Mouse (Mus musculus) intestine, postnatal 0 days (tissue): ENCODE measurements around the gene Gm48551. TPM values are rescaled to one million over a fixed set of nuclear protein-coding genes. Genes with fewer than 3 reads are reported as not detected.

Experiments used
- ATAC-seq: fragments of 200-750 bp; cut with Nextera tagmentation; 2 replicates; pipeline ENCODE4 v1.8.0; 2017; ENCODE audit warnings: mild to moderate bottlenecking, moderate TSS enrichment, moderate library complexity
- H3K27ac ChIP-seq: fragments of 300-500 bp; sonication (generic); 2 replicates; pipeline ENCODE4 v1.5.1; 2014; ENCODE audit warnings: mild to moderate bottlenecking, low read depth, low read length, moderate library complexity
- H3K27me3 ChIP-seq: fragments of 300-500 bp; sonication (generic); replicated peaks from 2 replicates; pipeline ENCODE4 v1.6.1; 2014; ENCODE audit warnings: low read length, mixed read lengths; ENCODE audit not compliant: control insufficient read depth, insufficient read depth
- H3K36me3 ChIP-seq: fragments of 300-500 bp; sonication (generic); 2 replicates; pipeline ENCODE4 v1.6.1; 2014; ENCODE audit warnings: mild to moderate bottlenecking, moderate library complexity; ENCODE audit not compliant: control insufficient read depth, insufficient read depth
- H3K4me1 ChIP-seq: fragments of 300-500 bp; sonication (generic); replicated peaks from 2 replicates; pipeline ENCODE4 v1.6.1; 2014; ENCODE audit warnings: antibody characterized with exemption, low read length, mixed read lengths; ENCODE audit not compliant: control insufficient read depth, insufficient read depth
- H3K4me2 ChIP-seq: fragments of 300-500 bp; sonication (generic); replicated peaks from 2 replicates; pipeline ENCODE4 v1.6.1; 2014; ENCODE audit warnings: low read depth, mild to moderate bottlenecking, moderate library complexity
- H3K4me3 ChIP-seq: fragments of 300-500 bp; sonication (generic); 2 replicates; pipeline ENCODE4 v1.5.1; 2014; ENCODE audit warnings: low read depth, low read length
- H3K9ac ChIP-seq: fragments of 300-500 bp; sonication (generic); 2 replicates; pipeline ENCODE4 v1.6.1; 2014; ENCODE audit warnings: mild to moderate bottlenecking, low read depth, low read length
- H3K9me3 ChIP-seq: fragments of 300-500 bp; sonication (generic); 2 replicates; pipeline ENCODE4 v1.6.1; 2016; ENCODE audit warnings: mixed run types; ENCODE audit not compliant: control insufficient read depth
- CTCF ChIP-seq: sonication (generic); IDR thresholded peaks from 2 replicates; pipeline ENCODE4 v1.5.1; 2016; ENCODE audit warnings: low read depth, mild to moderate bottlenecking, control low read depth, antibody characterized with exemption, moderate library complexity
- WGBS: fragments of 180-500 bp; shearing (Covaris S2); extraction: QIAGEN DNeasy Blood & Tissue Kit; methylation state at CpG from one replicate; pipeline ENCODE4 v1.1.7; 2014; 5-methylcytosine and 5-hydroxymethylcytosine counted together
- polyA plus RNA-seq: library from polyadenylated mRNA; unstranded; fragments of >200 nt; fragmentation: Nextera tagmentation; extraction: Ambion mirVana; gene quantifications from 2 replicates; pipeline ENCODE4 v1.2.1, GENCODE M21; 2015

Gene Gm48551
- polyA plus RNA-seq, 1 experiment from 2014 or later = 0.76 TPM

- Histone ChIP-seq H3K27me3 (no peaks in the 10 kb centered on the region), H3K9ac (peak overlapping the region; percentile 63), H3K9me3 (no peaks in the 10 kb centered on the region), H3K4me1 (no peaks in the 10 kb centered on the region; the same call in 1 of the 2 replicates), H3K4me2 (peak overlapping the region; percentile 79), H3K36me3 (peaks cover 16% of the 10 kb centered on the region), H3K4me3 (peak overlapping the region; percentile 48), H3K27ac (peak overlapping the region; percentile 95)
- TF ChIP-seq CTCF = 0 out of 2 replicates have a peak, but pooled peaks have one; percentile 19
- ATAC-seq = no peak
- 3% methylated on average over 17 of the region's 19 CpGs for WGBS
Observed at GRCm38 (mm10) chr10:81393456-81394063, 9.3 kb downstream of the Gm48551 start.

GRCm38 (mm10) chr10:81395127-81395526 lies 10.9 kb downstream of the Gm48551 start:
- no peak for ATAC-seq
- H3K4me1 ChIP-seq = no peaks in the 10 kb centered on the region; the same call in 1 of the 2 replicates
- peak; percentile 93 for TF ChIP-seq CTCF
- H3K4me2 ChIP-seq = peak overlapping the region; percentile 79; the same call in 1 of the 2 replicates
- WGBS = 20% methylated on average over 5 of the region's 5 CpGs
- no peak overlapping the region; the same call in 1 of the 2 replicates for H3K4me3 ChIP-seq
- H3K27me3 ChIP-seq = no peaks in the 10 kb centered on the region
- H3K9ac ChIP-seq = no peak overlapping the region
- H3K36me3 ChIP-seq = peaks cover 21% of the 10 kb centered on the region; the same call in 1 of the 2 replicates
- H3K27ac ChIP-seq = no peak overlapping the region
- H3K9me3 ChIP-seq = no peaks in the 10 kb centered on the region

DNA sequence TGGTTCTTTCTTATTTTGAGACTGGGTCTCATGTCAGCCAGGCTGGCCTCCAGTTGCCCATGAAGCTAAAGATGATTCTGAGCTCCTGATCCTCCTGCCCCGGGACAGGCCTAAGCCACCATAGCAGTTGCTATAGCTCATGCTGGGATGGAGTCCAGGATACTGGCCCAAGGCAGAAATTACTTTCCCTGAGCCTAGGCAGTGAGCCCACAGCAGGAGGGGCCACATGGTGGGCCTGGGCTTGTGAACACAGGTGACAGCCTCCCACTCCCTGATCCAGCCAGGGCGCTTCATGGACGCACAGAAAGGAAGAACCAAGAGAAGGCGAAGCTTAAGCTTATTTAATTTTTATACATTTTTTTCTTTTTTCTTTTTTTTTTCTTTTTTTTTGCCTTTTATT lies 11.6 kb downstream of the Gm48551 start:
- peaks cover 21% of the 10 kb centered on the region; the same call in 1 of the 2 replicates for H3K36me3 ChIP-seq
- H3K27ac ChIP-seq = no peak overlapping the region; the same call in 1 of the 2 replicates
- H3K9ac ChIP-seq = no peak overlapping the region
- no peaks in the 10 kb centered on the region for H3K27me3 ChIP-seq
- no peak overlapping the region for H3K4me3 ChIP-seq
- no peaks in the 10 kb centered on the region; the same call in 1 of the 2 replicates for H3K4me1 ChIP-seq
- no peaks in the 10 kb centered on the region for H3K9me3 ChIP-seq
- no peak overlapping the region for H3K4me2 ChIP-seq
- ATAC-seq = no peak
- WGBS = 89% methylated on average over 4 of the region's 4 CpGs
- no peak for TF ChIP-seq CTCF

GRCm38 (mm10) chr10:81396749-81397148 lies 12.5 kb downstream of the Gm48551 start:
- no peaks in the 10 kb centered on the region for H3K27me3 ChIP-seq
- H3K4me1 ChIP-seq = peaks cover 5% of the 10 kb centered on the region
- no peak for ATAC-seq
- no peak overlapping the region for H3K9ac ChIP-seq
- no peak overlapping the region for H3K27ac ChIP-seq
- no peak for TF ChIP-seq CTCF
- no peak overlapping the region for H3K4me3 ChIP-seq
- no peaks in the 10 kb centered on the region for H3K9me3 ChIP-seq
- 88% methylated on average over 5 of the region's 5 CpGs for WGBS
- H3K4me2 ChIP-seq = no peak overlapping the region
- peaks cover 17% of the 10 kb centered on the region; the same call in 1 of the 2 replicates for H3K36me3 ChIP-seq

- H3K4me3 ChIP-seq = no peak overlapping the region
- no peak for TF ChIP-seq CTCF
- 82% methylated on average over 5 of the region's 5 CpGs for WGBS
- no peaks in the 10 kb centered on the region for H3K9me3 ChIP-seq
- ATAC-seq = no peak
- H3K4me2 ChIP-seq = peak overlapping the region; percentile 28; the same call in 1 of the 2 replicates
- no peak overlapping the region for H3K9ac ChIP-seq
- peaks cover 17% of the 10 kb centered on the region; the same call in 1 of the 2 replicates for H3K36me3 ChIP-seq
- H3K27me3 ChIP-seq = 0 out of 2 replicates have a peak, but pooled peaks cover 4% of the 10 kb centered on the region
- peaks cover 12% of the 10 kb centered on the region for H3K4me1 ChIP-seq
- H3K27ac ChIP-seq = no peak overlapping the region
Observed at GRCm38 (mm10) chr10:81399296-81399695, 15.0 kb downstream of the Gm48551 start.

GRCm38 (mm10) chr10:81399798-81400308 lies 15.6 kb downstream of the Gm48551 start:
- no peak for TF ChIP-seq CTCF
- peaks cover 12% of the 10 kb centered on the region for H3K4me1 ChIP-seq
- no peak for ATAC-seq
- no peaks in the 10 kb centered on the region for H3K9me3 ChIP-seq
- H3K4me2 ChIP-seq = peak overlapping the region; percentile 28; the same call in 1 of the 2 replicates
- H3K27me3 ChIP-seq = 0 out of 2 replicates have a peak, but pooled peaks cover 4% of the 10 kb centered on the region
- no peak overlapping the region for H3K27ac ChIP-seq
- H3K36me3 ChIP-seq = peaks cover 20% of the 10 kb centered on the region; the same call in 1 of the 2 replicates
- H3K4me3 ChIP-seq = no peak overlapping the region
- 79% methylated on average over 18 of the region's 18 CpGs for WGBS
- no peak overlapping the region for H3K9ac ChIP-seq
